Mouse (Mus musculus) kidney, adult 2 months (tissue): ENCODE data around the gene Lypd1. TPM values are rescaled to one million over a fixed set of nuclear protein-coding genes. Genes with fewer than 3 reads are reported as not detected.

Source experiments
- DNase-seq: peaks from one replicate; pipeline ENCODE4 v3.0.0; 2021
- H3K27ac ChIP-seq: fragments of 200-500 bp; 2 replicates; pipeline ENCODE4 v1.5.1; 2012; ENCODE audit warnings: low read depth, low read length, control low read depth, inconsistent platforms; ENCODE audit not compliant: insufficient read depth
- H3K27me3 ChIP-seq: fragments of 200-500 bp; replicated peaks from 2 replicates; pipeline ENCODE4 v1.6.1; 2012; ENCODE audit warnings: mild to moderate bottlenecking, moderate library complexity, low read length, inconsistent platforms; ENCODE audit not compliant: control insufficient read depth, insufficient read depth
- H3K36me3 ChIP-seq: fragments of 200-500 bp; 2 replicates; pipeline ENCODE4 v1.6.1; 2012; ENCODE audit warnings: mild to moderate bottlenecking, moderate library complexity, low read length, inconsistent platforms; ENCODE audit not compliant: control insufficient read depth, insufficient read depth
- H3K4me1 ChIP-seq: fragments of 200-500 bp; 2 replicates; pipeline ENCODE4 v1.6.1; 2011; ENCODE audit warnings: low read length; ENCODE audit not compliant: control insufficient read depth, insufficient read depth
- H3K4me3 ChIP-seq: fragments of 200-500 bp; 2 replicates; pipeline ENCODE4 v1.5.1; 2011; ENCODE audit warnings: mild to moderate bottlenecking, low read depth, low read length, control low read depth; ENCODE audit not compliant: insufficient read depth
- CTCF ChIP-seq: fragments of 200-500 bp; conservative IDR thresholded peaks from 2 replicates; pipeline ENCODE4 v1.5.1; 2011; ENCODE audit warnings: low read depth, mild to moderate bottlenecking, control low read depth, low read length, moderate library complexity, mixed read lengths; ENCODE audit not compliant: insufficient read depth, insufficient read length
- POLR2A ChIP-seq: fragments of 200-500 bp; IDR thresholded peaks from one replicate; pipeline ENCODE4 v1.6.1; 2011; ENCODE audit warnings: low read depth, low read length, control low read depth
- WGBS: fragments of 180-500 bp; shearing (Covaris S2); methylation state at CpG from one replicate; pipeline ENCODE4 v1.1.7; 2018; 5-methylcytosine and 5-hydroxymethylcytosine counted together
- polyA plus RNA-seq: library from polyadenylated mRNA; depleted of rRNA; stranded (reverse); fragments of >200 nt; gene quantifications from 2 replicates; pipeline ENCODE4 v1.2.3, GENCODE M21; 2012; rRNA removed

The Lypd1 gene
- 0.28 and 0.37 TPM in 2 replicates for polyA plus RNA-seq

- Histone ChIP-seq H3K4me1 (no peaks in the 10 kb centered on the region), H3K27me3 (peaks cover 3% of the 10 kb centered on the region; the same call in 1 of the 2 replicates), H3K4me3 (no peak within 1 kb of the TSS), H3K27ac (no peak within 1 kb of the TSS), H3K36me3 (no peaks in the 10 kb centered on the region)
- TF ChIP-seq POLR2A (no peak), CTCF (no peak)
- 11% methylated on average over 30 of the region's 30 CpGs for WGBS
- no peak for DNase-seq
Observed at GRCm38 (mm10) chr1:125912601-125913600, at the start of gene Lypd1. Gene Lypd1 (minus strand): TSS chr1:125913101.

- Histone ChIP-seq H3K27ac (no peak overlapping the region), H3K4me3 (no peak overlapping the region), H3K27me3 (no peaks in the 10 kb centered on the region), H3K36me3 (no peaks in the 10 kb centered on the region), H3K4me1 (no peaks in the 10 kb centered on the region)
- DNase-seq = no peak
- TF ChIP-seq CTCF (no peak), POLR2A (no peak)
- 83% methylated on average over 3 of the region's 3 CpGs for WGBS
Observed at GRCm38 (mm10) chr1:125951026-125951425, 38.1 kb upstream of the Lypd1 start.

GRCm38 (mm10) chr1:125949076-125949475 lies 36.2 kb upstream of the Lypd1 start:
- DNase-seq = no peak
- Histone ChIP-seq H3K27me3 (no peaks in the 10 kb centered on the region), H3K36me3 (no peaks in the 10 kb centered on the region), H3K27ac (no peak overlapping the region), H3K4me1 (no peaks in the 10 kb centered on the region), H3K4me3 (no peak overlapping the region)
- TF ChIP-seq CTCF (no peak), POLR2A (no peak)
- 62% methylated on average over 6 of the region's 6 CpGs for WGBS

GRCm38 (mm10) chr1:125945136-125945535 lies 32.2 kb upstream of the Lypd1 start:
- Histone ChIP-seq H3K4me3 (no peak overlapping the region), H3K4me1 (no peaks in the 10 kb centered on the region), H3K27ac (no peak overlapping the region), H3K36me3 (no peaks in the 10 kb centered on the region), H3K27me3 (no peaks in the 10 kb centered on the region)
- WGBS = 64% methylated on average over 9 of the region's 9 CpGs
- DNase-seq = no peak
- TF ChIP-seq POLR2A (no peak), CTCF (no peak)

- WGBS = 93% methylated on average over 1 of the region's 1 CpGs
- Histone ChIP-seq H3K4me1 (no peaks in the 10 kb centered on the region), H3K27ac (no peak overlapping the region), H3K4me3 (no peak overlapping the region), H3K27me3 (no peaks in the 10 kb centered on the region), H3K36me3 (no peaks in the 10 kb centered on the region)
- no peak for TF ChIP-seq POLR2A
- no peak for TF ChIP-seq CTCF
- no peak for DNase-seq
Observed at GRCm38 (mm10) chr1:125943305-125943704, 30.4 kb upstream of the Lypd1 start.

- Histone ChIP-seq H3K36me3 (no peaks in the 10 kb centered on the region), H3K27me3 (no peaks in the 10 kb centered on the region), H3K4me1 (no peaks in the 10 kb centered on the region), H3K4me3 (no peak overlapping the region), H3K27ac (no peak overlapping the region)
- 96% methylated on average over 10 of the region's 10 CpGs for WGBS
- TF ChIP-seq POLR2A (no peak), CTCF (no peak)
- no peak for DNase-seq
Observed at GRCm38 (mm10) chr1:125925486-125925885, 12.6 kb upstream of the Lypd1 start.

- TF ChIP-seq POLR2A (no peak), CTCF (no peak)
- Histone ChIP-seq H3K27me3 (no peaks in the 10 kb centered on the region), H3K27ac (no peak overlapping the region), H3K4me3 (no peak overlapping the region), H3K36me3 (no peaks in the 10 kb centered on the region), H3K4me1 (no peaks in the 10 kb centered on the region)
- DNase-seq = no peak
- 53% methylated on average over 2 of the region's 2 CpGs for WGBS
Observed at GRCm38 (mm10) chr1:125923062-125923461, 10.2 kb upstream of the Lypd1 start.
